Mouse (Mus musculus): Measurements from ENCODE around the gene Pip5k1b.

DNA sequence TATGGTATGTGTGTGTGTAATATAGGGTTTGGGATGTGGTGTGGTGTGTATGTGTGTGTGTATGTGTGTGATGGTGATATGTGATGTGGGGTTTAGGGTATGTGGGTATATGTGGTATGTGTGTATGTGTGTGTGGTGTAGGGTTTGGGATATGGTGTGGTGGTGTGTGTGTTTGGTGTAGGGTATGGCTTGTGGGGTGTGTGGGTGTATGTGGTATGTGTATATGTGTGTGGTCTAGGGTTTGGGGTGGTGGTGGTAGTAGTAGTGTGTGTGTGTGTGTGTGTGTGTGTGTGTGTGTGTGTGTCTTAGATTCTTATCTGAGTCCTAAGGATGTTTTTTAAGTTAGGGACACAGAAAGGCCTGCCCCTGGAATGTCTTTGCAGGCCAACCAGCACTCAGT lies 37.3 kb downstream of the Pip5k1b start:
- no peak for TF ChIP-seq CTCF (IDR thresholded peaks at IDR 0.05; ENCODE audit: extremely low read depth, insufficient read length, insufficient replicate concordance, low read depth, low read length)
- TF ChIP-seq POLR2A (IDR thresholded peaks at IDR 0.05; ENCODE audit: low read depth, low read length) = no peak

Measured in small intestine, adult 2 months (tissue).